Mouse (Mus musculus): ENCODE data around the gene Actrt2. TPM values are rescaled to one million over a fixed set of nuclear protein-coding genes. Genes with fewer than 3 reads are reported as not detected.

Gene Actrt2
- polyA plus RNA-seq, 1 experiment from 2014 or later = not detected

DNA sequence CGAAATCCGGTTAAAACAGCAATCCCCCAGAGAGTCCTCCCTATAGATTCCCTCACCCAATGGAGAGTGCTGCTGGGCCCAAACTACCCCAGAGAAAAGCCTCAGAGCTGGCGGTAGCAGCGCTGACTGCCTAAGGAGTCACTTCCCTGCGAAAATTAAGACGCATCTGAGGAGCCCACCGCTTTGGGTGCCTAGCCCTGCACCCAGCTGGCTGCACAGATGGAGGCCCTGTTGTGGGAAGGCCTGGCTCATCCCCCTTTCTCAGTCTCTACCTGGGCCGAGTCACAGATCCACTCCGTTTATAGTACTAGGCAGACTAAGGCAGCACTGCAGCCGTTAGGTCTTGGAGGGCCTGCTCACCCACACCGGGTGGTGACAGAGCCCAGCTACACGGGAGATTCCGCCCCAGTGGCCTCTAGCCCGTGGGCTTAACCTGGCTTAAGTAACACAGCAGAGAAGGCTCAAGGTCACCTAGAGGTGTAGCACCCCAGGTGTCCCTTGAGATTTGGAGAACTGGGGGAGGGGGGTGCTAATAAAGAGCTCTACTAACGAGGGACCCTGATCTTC lies 29.3 kb downstream of the Actrt2 start:
- Histone ChIP-seq H3K9me3 (ENCODE audit: low read length) (no peaks in the 10 kb centered on the region), H3K4me2 (replicated peaks; ENCODE audit: low read depth, low read length) (peak overlapping the region; percentile 97), H3K27me3 (replicated peaks; ENCODE audit: insufficient read depth, low read length) (peaks cover 60% of the 10 kb centered on the region), H3K27ac (ENCODE audit: low read length) (peak overlapping the region; percentile 95), H3K4me3 (ENCODE audit: low read depth, low read length) (peak overlapping the region; percentile 79), H3K4me1 (ENCODE audit: insufficient read depth, low read depth, low read length) (0 out of 2 replicates have a peak, but pooled peaks cover 2% of the 10 kb centered on the region), H3K9ac (replicated peaks; ENCODE audit: low read depth) (no peak overlapping the region; the same call in 1 of the 2 replicates), H3K36me3 (ENCODE audit: insufficient read depth, low read length) (no peaks in the 10 kb centered on the region)
- no peak for DNase-seq (ENCODE audit: low spot score)
- no peak for ATAC-seq
- 5% methylated on average over 15 of the region's 15 CpGs for WGBS
- TF ChIP-seq EP300 (IDR thresholded peaks at IDR 0.05) = no peak

DNA sequence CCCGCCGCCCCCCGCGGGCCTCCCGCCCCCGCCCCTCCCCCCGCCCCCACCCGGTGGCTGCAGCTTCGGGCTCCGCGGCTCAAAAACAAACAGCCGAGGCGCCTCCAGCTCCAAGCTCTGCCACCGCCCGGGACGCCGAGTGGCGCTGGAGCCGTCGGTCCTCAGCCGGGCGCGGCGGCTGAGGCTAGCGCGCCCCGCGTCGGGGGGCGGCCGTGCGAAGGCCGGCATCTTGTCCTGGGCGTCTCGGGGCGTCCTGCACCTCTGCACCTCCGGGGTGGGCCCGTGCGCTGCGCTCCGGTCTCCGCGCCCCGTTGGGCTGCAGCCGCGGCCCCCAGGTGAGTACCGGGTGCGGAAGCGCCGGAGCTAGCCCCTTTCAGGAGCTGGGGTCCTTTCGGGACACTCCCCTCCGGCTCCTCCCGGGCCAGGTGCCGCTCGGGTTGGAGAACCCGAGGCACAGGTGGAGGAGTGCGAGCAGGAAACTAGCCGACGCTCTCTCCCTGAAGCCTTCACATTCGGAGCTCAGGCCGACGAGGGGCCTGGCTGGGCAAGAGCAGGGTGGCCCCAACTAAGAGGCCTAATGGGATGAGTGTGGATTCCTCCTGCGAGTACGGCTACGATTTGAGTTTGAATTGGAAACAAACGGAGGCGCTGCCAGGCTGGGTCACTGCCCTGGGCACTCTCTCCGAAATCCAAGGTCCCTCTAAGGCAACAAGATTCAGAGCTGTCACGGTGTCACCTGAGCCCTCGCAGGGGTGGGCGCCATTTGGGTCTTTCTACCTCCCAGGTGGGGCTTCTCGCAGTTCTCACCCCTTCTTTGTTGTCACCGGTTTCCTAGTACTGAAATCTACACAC lies 30.0 kb downstream of the Actrt2 start:
- Histone ChIP-seq H3K27me3 (replicated peaks; ENCODE audit: insufficient read depth, low read length) (peaks cover 59% of the 10 kb centered on the region), H3K4me2 (replicated peaks; ENCODE audit: low read depth, low read length) (peak overlapping the region; percentile 97), H3K4me1 (ENCODE audit: insufficient read depth, low read depth, low read length) (0 out of 2 replicates have a peak, but pooled peaks cover 2% of the 10 kb centered on the region), H3K9me3 (ENCODE audit: low read length) (no peaks in the 10 kb centered on the region), H3K36me3 (ENCODE audit: insufficient read depth, low read length) (no peaks in the 10 kb centered on the region), H3K27ac (ENCODE audit: low read length) (peak overlapping the region; percentile 95), H3K9ac (replicated peaks; ENCODE audit: low read depth) (peak overlapping the region; percentile 68), H3K4me3 (ENCODE audit: low read depth, low read length) (peak overlapping the region; percentile 79)
- no peak for TF ChIP-seq CTCF (IDR thresholded peaks at IDR 0.05)
- no peak for TF ChIP-seq EP300 (IDR thresholded peaks at IDR 0.05)
- DNase-seq (ENCODE audit: low spot score) (no peak), ATAC-seq (0 out of 2 replicates have a peak, but pooled peaks have one; percentile 17)
- 2% methylated on average over 49 of the region's 73 CpGs for WGBS

DNA sequence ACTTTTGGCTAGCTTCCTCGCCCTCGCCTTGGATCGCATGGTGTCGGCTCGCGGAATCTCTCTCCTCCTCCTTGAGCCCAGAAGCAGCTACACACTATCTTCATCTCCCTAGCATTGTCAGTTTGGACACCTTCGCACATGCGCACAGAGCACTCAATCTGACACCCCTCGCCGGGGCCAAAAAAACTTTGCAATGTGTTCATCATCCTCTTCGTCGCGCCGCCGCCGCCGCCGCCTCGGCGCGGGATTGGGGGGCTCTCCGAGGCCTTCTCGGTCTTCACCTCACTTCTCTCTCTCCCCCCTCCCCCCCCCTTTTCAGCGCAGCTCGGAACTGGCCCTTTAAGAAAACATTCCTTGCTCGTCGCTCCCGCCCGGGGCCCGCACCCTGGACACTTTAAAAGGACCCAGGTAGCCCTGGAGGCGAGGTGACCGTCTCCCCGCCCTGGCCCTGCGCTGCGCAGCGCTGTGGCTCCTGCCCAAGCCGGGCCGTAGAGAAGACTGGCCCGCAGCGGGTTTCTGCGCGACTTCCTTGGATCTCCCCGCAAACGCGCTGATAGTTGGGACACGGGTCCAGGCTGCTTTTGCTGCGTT lies 30.9 kb downstream of the Actrt2 start, which contains the start of gene Prdm16:
Gene Prdm16, minus strand, starts transcription at position 153 of the 591 bp plus-strand sequence.
- TF ChIP-seq CTCF (IDR thresholded peaks at IDR 0.05) (no peak), EP300 (IDR thresholded peaks at IDR 0.05) (no peak)
- Histone ChIP-seq H3K27me3 (replicated peaks; ENCODE audit: insufficient read depth, low read length) (peaks cover 51% of the 10 kb centered on the region), H3K27ac (ENCODE audit: low read length) (peak within 1 kb of the TSS; percentile 95), H3K4me2 (replicated peaks; ENCODE audit: low read depth, low read length) (peak within 1 kb of the TSS; percentile 97), H3K9ac (replicated peaks; ENCODE audit: low read depth) (peak within 1 kb of the TSS; percentile 68), H3K4me3 (ENCODE audit: low read depth, low read length) (peak within 1 kb of the TSS; percentile 79), H3K36me3 (ENCODE audit: insufficient read depth, low read length) (no peaks in the 10 kb centered on the region), H3K9me3 (ENCODE audit: low read length) (no peaks in the 10 kb centered on the region), H3K4me1 (ENCODE audit: insufficient read depth, low read depth, low read length) (0 out of 2 replicates have a peak, but pooled peaks cover 2% of the 10 kb centered on the region)
- ATAC-seq (peak; percentile 67), DNase-seq (ENCODE audit: low spot score) (peak; percentile 73)
- WGBS = 1% methylated on average over 47 of the region's 47 CpGs

DNA sequence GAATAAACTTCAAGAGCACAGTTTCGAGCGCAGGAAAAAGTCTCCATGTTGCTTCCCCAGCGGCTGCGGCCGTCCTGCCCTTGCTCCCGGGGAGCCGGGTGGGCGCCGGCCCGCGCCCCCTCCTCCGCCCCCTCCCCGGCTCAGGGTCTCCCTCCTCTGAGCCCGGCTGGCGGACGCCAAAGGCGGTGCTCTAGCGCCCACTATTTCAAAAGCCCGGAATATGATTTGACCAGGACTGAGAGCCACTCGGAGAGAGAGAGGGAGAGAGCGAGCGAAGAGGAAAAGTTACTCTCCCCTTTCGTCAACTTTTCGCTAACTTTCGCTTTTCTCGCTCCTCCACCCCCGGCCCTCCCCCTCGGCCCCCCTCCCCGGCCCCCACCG lies 31.6 kb downstream of the Actrt2 start:
- Histone ChIP-seq H3K27me3 (replicated peaks; ENCODE audit: insufficient read depth, low read length) (peaks cover 50% of the 10 kb centered on the region), H3K4me2 (replicated peaks; ENCODE audit: low read depth, low read length) (peak overlapping the region; percentile 97), H3K9ac (replicated peaks; ENCODE audit: low read depth) (peak overlapping the region; percentile 68), H3K4me1 (ENCODE audit: insufficient read depth, low read depth, low read length) (0 out of 2 replicates have a peak, but pooled peaks cover 2% of the 10 kb centered on the region), H3K36me3 (ENCODE audit: insufficient read depth, low read length) (no peaks in the 10 kb centered on the region), H3K9me3 (ENCODE audit: low read length) (no peaks in the 10 kb centered on the region), H3K4me3 (ENCODE audit: low read depth, low read length) (peak overlapping the region; percentile 79), H3K27ac (ENCODE audit: low read length) (peak overlapping the region; percentile 95)
- WGBS = 0% methylated on average over 8 of the region's 30 CpGs
- DNase-seq (ENCODE audit: low spot score) = peak; percentile 89
- ATAC-seq = peak; percentile 48
- TF ChIP-seq EP300 (IDR thresholded peaks at IDR 0.05) (no peak), CTCF (IDR thresholded peaks at IDR 0.05) (peak; percentile 60)

DNA sequence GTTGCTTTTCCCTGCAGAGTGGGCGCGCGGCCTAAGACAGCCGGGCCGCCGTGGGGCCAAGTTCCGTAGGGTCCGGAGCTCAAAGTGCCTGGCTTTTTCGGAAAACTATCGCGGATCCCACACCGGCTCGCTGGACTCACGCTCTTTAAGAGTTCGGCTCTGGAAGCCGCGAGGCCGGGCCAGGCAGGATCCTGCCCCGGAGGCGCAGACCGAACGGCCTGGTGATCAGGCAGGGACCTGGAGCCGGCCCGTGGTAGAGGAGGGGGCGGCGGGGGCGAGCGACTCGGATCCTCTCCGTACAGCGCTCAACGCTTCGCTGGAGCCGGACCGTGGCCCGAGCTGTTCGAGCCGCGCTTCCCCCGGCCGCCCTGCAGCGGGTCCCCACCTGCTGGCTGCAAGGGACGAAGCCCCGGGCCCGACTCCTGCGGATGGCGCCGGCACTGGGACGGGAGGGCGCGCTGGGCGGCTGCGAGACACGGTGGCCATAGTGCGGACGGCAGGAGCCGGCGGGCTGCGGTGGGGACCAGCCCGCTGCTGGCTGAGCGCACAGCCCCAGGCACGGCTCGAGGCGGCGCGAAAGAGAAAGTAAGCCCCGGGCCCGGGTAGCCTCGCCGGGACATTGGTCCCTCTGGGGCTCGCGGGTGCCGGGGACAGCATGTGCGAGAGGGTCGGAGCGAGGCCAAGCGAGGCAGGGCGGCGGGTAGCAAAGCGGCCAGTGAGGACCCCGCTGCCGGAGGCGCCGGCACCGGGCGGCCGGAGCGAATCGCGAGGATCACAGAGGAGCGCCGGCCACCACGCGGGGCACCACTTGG lies 32.2 kb downstream of the Actrt2 start:
- TF ChIP-seq CTCF (IDR thresholded peaks at IDR 0.05) (no peak), EP300 (IDR thresholded peaks at IDR 0.05) (no peak)
- peak overlapping the region; percentile 68 for H3K9ac ChIP-seq (replicated peaks; ENCODE audit: low read depth)
- H3K4me2 ChIP-seq (replicated peaks; ENCODE audit: low read depth, low read length) = peak overlapping the region; percentile 97
- 0 out of 2 replicates have a peak, but pooled peaks cover 2% of the 10 kb centered on the region for H3K4me1 ChIP-seq (ENCODE audit: insufficient read depth, low read depth, low read length)
- peak overlapping the region; percentile 79 for H3K4me3 ChIP-seq (ENCODE audit: low read depth, low read length)
- peak; percentile 41 for ATAC-seq
- WGBS = 1% methylated on average over 68 of the region's 94 CpGs
- H3K36me3 ChIP-seq (ENCODE audit: insufficient read depth, low read length) = no peaks in the 10 kb centered on the region
- peak; percentile 58 for DNase-seq (ENCODE audit: low spot score)
- H3K27ac ChIP-seq (ENCODE audit: low read length) = peak overlapping the region; percentile 95
- H3K9me3 ChIP-seq (ENCODE audit: low read length) = no peaks in the 10 kb centered on the region
- peaks cover 50% of the 10 kb centered on the region for H3K27me3 ChIP-seq (replicated peaks; ENCODE audit: insufficient read depth, low read length)

Data from lung, postnatal 0 days (tissue).